Mouse (Mus musculus) c-Kit-positive CD71-negative TER-119-negative erythroid progenitor cells, embryonic 14.5 days (primary cell): ENCODE measurements around the gene Dock4.

ENCODE experiments used
- DNase-seq: peaks from one replicate; pipeline ENCODE4 v3.0.0-alpha.2; 2013; ENCODE audit warnings: low read depth

The Dock4 gene

DNA sequence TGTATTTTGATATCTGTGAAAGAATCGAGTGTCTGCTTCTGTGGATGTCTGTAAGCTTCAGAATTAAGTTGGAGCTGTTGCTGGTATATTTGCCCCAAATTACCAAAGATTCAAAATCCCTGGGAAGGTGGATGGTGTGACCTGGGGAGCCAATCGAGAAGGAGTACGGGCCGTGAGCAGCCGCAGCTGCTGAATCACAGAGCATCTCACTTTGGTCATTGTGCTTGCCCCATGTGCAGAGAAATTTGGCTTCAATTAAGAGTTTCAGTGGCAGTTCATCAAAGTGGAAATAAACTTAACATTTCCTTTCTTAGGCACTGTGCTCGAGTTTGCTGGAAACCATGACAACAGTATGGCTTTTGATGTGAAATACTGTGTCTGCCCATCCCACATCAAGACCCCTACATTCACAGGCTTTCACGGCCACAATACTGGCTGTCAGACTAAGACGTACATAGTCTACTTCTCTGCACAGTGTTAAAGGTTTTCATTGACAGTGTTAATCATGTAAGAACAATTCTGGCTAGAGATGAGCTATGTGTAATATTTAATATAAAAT is 321.6 kb downstream of the Dock4 start:
- no peak for DNase-seq

DNA sequence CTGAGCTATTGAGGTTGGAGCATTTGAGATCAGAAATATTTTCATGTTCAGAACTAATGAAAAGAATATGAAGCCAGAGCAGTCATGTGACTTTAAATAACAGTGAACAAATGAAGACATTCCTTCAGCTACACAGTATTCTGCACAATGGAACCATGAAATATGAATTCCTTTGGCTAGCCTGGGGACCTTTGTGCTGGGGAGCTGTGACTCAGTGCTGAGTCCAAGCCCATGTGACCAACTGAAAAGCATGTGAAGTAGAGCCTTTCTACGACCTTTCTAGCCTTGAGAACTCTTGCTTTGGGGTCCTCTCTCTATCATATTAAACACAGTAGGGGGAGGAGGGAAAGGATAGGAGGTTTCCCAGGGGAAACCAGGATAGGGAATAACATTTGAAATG is 327.3 kb downstream of the Dock4 start:
- no peak for DNase-seq

DNA sequence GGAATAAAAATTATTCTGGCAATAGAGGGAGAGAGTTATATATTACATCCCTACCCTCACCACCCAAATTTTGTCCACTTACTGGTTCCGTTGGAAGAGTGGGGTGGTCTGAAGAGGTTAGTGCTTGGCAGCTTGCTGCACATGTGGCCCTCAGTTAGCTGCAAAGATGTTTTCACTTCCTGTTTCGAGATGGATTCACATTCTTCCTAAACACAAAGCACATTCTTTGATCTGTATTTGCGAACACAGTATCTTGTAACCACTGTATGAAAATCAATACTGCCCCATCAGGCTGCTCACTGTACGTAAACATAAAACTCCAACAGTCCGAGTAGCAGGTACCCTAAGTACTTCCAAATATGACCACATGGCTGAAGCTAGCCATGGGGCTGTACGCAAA is 335.8 kb downstream of the Dock4 start:
- no peak for DNase-seq

DNA sequence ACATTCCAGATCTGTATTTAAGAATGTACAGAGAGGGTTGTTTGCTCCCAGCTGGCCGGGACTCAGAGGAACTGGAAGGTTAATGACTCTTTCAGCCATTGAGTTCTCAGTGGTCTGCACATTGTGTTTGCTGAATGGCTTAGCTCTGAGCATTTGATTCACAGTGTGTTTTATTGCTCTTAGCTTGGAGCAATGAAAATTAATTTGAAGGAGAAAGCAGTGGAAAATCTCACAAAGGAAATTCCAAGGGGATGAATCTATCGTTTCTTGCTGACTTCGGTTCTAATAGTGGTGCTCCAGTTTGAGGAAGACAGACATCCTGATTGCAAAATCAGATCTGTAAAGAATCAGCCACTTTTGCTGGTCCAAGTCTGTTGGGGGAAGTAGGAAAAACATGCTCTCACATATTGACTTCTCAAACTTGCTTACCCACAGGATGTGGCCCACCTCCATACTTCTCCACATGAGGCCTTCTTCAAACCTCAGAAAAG is 342.9 kb downstream of the Dock4 start:
- DNase-seq: no peak

DNA sequence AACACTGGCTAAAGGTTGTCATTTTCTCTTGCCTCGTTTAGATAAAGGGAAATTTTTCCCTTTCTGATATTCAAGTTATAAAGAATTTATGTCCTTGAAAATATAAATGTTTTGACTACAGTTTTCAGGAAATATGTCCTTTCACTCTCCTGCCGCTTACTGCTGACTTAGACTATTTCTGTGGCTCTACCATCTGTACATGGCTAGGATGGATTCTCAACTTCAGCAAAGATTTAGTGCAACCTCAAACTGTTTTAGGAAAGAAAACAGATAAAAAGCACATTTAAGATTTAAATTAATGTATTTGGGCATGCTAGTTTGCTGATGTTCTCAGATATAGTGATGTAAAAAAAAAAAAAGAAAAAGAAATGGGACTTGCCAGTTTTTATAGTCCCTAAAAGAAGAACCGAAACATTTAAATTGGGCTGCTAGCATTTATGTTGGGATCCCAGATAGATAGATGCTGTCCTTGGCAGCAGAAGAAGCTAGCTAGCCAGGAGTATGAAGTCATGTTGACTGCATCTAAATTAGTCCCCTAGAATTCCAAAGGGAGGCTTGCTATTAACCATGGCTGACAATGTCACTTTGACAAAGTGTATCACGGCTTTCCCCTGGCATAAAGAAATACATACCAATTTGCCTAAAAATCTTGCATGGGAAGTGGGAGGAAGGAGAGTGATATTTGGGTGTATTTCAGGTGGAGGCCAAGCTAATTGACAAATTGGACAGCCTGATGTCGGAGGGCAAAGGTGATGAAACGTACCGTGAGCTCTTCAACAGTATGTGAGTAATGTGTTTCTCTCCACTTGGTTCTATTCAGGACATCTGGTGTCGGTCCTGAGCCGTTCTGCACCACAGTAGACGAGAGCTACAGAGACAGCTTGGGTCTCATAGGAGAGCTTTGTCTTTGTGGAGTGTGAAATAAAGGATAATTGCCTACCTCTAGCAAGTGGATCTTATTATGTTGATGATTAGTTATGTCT is 343.9 kb downstream of the Dock4 start:
- no peak for DNase-seq

DNA sequence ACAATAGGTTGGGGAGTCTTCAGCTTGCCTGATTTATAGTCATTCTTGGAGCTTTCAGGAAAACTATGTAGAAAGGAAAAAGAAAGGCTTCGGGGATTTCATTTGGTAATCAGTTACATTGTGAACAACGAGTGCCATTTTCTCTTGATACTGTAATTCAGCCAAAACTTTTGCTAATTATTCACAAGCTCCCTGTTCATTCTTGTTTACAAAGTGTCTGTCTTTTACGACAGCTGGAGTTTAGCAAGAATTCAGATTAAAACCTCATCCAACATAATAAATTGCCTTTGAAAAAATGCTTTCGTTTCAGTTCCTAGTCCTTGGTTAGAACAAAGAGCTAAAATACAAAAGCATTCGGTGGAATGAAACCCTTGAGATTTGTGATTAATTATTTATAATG is 345.5 kb downstream of the Dock4 start:
- no peak for DNase-seq

DNA sequence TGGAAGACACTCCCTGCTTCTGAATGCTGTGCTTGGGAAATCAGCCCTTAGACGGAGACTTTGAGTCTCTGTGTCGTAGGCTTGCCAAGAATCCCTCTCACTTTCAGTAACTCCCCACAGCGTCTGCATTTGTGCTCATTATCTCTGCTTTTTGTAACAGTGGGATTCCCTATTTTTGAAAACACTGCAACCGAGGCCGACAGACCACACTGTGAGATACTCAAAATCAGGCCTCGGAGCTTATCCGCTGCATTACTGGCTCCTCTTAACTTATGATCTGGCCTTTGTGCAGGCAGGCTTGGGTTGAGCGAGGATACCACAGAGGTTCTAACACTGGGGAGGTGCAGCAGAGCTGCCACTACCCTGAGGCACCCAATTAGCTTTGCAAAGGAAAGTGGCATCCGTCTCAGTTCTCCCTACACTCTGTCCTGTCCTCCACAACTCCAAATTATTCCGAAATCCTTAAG is 346.5 kb downstream of the Dock4 start:
- no peak for DNase-seq

DNA sequence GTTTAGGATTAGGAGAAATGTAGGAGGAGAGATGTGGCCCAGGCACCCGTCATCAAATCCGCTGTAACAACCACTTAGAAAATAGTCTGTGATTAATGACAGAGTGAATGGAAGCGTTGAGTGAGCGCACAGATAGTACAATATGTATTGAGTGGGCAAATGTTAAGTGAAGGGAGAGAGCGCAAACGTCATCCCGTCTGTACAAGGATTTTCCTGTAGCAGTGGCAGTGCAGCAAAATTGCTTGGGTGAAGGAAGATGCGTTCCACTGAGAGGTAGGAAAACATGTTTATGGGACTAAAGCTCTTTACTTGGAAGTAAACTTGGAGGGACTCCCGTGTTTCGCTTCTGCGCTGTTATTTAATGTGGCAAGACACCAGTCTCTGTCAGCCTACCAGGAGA is 348.3 kb downstream of the Dock4 start:
- DNase-seq: no peak

DNA sequence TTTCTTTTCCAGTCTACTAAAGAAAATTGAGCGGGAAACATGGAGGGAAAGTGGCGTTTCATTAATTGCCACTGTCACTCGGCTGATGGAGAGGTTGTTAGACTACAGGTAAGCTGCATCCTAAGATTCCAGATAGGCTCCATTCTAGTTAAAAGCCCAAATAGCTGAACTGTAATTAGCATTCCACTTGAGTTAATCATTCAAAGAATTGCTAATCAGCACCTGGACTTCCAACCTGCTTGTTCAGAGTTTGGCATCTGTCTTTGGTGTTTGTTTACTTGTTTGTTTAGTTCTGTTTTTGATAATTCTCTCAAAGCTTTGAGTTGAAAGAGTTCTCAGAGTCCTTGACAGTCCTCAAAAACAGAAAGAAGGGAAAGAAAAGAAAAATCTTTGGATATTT is 349.0 kb downstream of the Dock4 start:
- no peak for DNase-seq

DNA sequence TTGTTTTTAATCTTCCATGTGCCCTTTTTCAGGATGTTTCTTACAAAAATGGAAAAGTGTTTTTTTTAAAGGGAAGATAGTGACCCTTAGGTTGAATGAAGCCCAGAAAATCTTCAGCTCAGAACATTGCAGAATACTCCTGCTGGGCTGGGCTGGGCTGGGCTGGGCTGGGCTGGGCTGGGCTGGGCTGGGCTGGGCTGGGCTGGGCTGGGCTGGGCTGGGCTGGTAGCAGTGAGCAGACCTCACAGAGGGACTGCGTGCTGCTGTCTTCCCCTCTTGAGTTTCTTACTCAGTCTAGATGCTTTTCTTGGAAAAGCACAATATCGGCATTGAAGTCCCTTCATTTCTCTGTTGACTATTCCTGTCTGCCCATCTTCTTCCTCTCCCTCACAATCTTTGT is 350.0 kb downstream of the Dock4 start:
- DNase-seq: no peak

DNA sequence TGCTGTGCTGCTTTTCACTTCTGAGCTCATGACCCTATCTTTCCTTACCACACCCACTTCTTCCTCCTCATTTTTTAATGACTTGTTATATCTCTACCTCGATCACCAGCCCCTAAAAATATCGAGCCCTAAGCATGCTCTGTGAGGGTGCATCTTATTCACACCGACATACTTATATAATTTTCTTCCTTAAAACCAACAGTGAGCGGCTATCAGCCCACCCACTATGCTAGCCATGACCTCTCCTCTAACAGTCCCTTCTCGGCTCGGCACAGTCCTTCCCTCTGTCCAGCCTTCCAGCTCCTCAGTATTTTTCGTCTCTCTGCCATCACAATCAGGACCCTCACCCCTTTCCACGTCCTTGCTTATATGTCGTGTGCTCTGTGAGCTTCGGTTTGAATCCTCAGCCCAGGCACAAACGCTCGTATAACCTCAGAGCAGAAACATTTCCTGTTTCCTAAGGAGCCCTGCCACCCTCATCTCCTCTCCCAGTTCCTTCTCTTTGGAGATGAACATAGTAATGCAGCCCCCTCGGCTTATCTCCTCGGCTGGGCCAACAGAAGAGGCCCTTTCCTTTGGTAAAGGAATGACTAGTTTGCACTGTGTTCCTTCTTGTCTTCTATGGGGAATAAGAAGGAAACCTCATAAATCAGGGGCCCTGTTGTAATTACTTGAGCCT is 351.2 kb downstream of the Dock4 start:
- no peak for DNase-seq

DNA sequence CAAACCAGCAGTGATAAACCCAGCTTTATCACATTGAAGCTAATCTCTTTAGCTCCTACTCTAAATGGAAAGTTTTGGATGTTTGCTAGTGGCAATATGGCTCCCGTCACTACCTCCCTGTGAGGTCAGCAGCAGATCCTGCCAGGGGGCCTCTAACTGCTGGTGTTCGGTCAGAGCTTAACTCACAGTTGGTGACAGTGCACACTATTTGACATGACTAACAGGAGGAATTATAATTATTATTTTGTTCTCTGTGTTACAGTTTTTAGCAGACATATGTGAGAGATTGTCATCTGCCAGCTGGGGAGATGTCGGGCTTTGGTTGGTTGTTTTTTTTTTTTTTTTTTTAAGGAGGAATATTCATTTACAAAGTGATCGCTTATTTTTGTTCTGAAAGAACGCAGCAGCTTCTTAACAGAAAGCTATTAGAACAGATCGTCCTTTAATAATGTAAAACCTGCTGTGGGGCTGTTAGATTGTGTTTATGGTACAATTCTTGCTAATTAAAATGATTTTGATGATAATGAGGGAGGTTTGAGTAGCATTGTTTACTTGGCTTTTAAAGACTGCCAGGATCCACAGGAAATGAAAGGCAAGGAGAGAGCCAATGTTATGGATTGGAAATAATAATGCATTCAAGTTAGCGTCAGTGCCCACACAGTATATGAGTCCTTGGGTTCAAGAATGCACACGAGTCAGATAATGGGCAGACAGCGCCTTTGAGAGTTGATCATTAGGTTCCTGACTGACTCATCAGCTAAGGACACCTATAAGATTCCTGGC is 352.0 kb downstream of the Dock4 start:
- DNase-seq: no peak

DNA sequence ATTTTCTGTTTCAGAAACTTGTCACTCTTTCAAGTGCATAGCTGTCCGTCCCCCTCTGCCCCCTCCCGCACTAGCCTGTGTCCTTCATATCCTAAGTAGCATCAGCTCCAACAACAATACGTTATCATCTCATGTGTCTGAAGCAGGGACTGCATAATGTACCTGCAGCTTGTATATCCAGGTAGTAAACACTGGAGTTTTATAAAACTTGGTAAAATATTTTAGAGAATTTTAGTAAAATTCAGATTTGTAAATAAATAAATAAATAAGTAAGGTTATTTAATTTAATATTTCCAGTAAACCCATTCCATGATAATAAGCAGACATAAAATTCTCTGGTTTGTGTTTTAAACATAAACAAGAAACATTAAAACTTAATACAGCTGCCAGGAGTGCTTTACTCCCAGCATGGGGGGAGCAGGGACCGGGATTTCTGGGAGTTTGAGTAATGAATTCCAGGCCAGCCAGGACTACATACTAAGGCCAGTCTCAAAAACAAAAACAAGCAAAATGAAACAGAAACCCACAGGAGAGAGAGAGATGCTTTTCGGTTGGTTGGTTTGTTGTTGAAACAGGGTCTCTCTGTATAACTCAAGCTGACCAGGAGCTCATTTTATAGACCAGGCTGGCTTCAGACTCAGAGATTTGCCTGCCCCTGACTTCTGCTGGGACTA is 352.7 kb downstream of the Dock4 start:
- DNase-seq: no peak

DNA sequence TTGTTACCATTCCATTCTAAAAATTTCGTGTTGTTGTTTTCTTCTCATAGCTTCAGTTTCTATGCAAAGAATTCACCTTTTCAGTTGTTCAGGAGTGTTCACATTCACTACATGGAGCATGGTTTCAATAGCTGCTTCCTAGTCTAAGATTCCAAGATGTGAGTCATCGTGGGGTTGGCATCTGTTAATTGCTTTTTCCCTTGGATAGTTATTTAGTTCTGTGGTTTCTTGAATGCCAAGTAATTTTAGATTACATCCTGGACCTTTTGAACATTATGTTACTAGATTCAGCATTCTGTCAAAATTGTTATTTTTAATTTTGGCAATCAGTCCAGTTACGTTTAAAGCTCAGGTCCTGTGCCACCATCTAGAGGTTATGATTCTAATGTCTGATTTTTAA is 355.7 kb downstream of the Dock4 start:
- no peak for DNase-seq

DNA sequence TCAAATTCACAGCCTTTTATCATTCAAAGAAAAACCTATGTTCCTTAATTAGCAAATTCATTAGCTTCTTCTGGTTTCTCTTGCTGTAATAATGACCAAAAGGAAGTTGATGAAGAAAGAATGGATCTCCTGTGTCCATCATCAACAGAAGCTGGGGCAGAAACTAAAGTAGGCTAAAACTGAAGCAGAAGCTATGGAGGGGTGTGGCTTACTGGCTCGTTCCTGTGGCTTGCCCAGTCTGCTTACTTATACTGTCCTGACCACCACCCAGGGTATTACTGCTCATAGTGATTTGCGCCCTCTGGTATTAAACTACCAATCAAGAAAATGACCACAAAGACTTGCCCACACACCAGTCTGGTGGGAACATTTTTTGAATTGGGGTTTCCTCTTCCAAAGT is 359.5 kb downstream of the Dock4 start:
- DNase-seq: no peak

DNA sequence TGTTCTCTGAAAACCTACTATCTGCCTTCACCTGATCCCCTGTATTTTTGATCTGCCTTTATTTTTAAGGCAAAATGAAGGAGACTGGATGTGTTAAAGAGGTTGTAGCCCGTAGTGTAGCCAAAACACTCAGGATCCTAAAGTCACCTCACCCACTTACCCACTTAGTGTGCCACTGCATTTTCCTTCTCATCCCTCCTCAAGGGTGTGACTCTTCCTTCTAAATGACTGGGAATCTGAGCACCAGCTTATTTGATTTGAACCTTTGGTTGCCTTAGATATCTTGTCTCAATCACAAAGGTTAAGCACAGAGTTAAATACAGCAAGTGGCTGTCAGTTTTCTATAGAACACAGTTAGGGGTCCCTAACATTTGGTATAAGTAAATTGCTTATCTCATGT is 362.2 kb downstream of the Dock4 start:
- DNase-seq: no peak

DNA sequence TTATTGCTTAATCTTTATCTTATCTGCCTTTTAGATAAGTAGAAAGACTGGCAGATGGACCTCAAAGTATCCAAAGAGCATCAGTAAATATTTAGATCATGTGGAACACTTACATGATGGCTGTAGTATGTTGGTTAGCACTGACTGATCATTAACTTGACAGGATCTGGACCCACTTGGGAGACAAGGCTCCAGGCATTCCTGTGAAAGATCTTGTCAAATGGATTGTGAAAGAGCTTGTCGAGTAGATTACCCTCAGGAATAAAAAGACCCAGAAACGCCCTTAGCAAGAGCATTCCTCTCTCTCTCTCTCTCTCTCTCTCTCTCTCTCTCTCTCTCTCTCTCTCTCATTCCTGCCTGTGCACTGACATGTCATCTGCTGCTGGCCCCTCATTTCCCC is 367.7 kb downstream of the Dock4 start:
- no peak for DNase-seq

DNA sequence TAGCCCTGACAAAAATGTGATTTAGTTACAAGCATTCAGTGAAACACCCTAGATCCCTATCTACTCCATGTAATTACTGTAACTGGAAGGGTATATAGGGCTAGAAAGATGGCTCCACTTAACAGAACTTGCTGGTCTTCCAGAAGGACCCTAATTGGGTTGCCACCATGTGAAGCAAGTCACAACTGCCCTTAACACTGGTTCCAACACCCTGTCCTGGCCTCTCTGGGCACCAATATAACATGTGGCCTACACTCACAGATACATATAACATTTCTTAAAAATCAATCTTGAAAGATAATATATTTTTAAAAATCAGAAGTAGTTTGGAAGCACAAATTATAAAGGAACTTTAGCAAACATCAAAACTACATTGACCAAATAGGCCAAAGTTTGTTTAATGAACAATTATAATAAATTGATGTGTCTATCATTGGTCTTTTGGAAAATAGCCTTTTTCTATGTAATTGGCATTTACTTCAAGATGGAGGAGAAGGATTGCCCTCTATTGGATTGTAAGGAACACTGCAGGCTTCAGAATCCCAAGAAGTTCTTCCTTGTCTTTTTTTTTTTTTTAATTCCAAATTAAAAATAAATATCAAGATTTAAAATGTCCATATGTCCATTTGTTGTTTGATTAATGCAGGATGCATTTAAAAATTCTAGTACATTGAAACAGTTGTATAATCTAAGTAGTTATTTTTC is 369.1 kb downstream of the Dock4 start:
- no peak for DNase-seq

DNA sequence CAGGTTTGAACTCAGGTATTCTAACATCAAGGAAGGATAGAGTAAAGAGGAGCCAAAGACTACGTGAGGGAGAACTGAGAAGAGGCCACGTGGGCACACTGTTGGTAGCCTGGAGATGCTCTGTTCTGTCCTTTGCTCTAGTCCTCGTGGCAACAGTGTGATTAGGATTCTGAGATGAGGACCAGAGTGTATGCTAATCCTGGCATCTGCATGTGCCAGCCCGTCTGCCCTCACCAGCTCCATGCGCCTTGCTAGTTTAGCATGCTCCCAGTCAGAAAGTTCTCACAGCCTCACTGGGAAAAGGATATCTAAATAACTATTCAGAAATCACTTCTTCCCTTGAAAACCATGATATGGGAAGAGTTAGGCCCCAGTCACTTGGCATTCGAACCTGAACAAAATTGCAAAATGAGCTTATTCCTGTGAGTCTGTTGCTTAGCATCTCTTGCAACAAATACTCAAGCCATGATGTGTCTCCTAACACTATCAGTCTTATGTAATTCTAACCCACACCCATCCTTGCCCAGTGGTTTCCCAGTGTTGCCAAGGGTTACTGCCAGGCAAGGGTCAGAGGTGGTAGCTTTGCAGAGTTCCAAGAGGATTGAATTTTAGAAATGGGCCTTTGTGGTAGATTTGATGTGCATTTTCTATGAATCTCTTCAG is 372.4 kb downstream of the Dock4 start:
- no peak for DNase-seq

DNA sequence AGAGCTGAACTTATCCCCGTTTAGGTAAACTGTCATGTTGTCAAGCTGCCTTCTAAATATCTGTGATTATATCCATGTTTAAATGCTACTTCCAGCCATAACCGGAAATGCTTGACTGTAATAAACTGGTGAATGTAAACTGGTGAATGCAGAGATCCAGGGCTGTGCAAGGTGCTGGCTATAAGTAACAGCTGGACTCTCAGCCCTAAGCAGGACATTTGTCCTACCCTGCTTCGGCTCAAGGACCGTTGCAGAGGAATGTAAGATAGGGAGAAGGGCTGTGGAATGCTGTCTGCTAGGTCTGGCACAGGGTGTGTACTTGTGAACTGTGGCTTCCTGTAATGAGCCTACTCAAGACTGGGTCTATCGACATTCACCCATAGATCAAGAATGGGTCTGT is 377.9 kb downstream of the Dock4 start:
- no peak for DNase-seq
